Mouse (Mus musculus): Measurements from ENCODE around the gene Med12.
"Not testable (repeated sequence)": the region's sequence is repeated elsewhere in the genome, so short reads cannot be mapped to it uniquely, and the experiment has no call there.

The Med12 gene

GRCm38 (mm10) chrX:101299473-101300426 is 25.9 kb downstream of the Med12 start:
- peak; percentile 19 for DNase-seq (ENCODE audit: inconsistent ontology term)

- peak; percentile 52 for DNase-seq (ENCODE audit: inconsistent ontology term)
Measured at GRCm38 (mm10) chrX:101300427-101301030, 26.7 kb downstream of the Med12 start.

GRCm38 (mm10) chrX:101301654-101302053 is 27.8 kb downstream of the Med12 start:
- DNase-seq (ENCODE audit: inconsistent ontology term), result no peak

GRCm38 (mm10) chrX:101304646-101305045 is 30.8 kb downstream of the Med12 start:
- DNase-seq (ENCODE audit: inconsistent ontology term), result no peak

GRCm38 (mm10) chrX:101309299-101309698 is 35.5 kb downstream of the Med12 start:
- no peak for DNase-seq (ENCODE audit: inconsistent ontology term)

GRCm38 (mm10) chrX:101313625-101314359 is 40.0 kb downstream of the Med12 start:
- no peak for DNase-seq (ENCODE audit: inconsistent ontology term)

GRCm38 (mm10) chrX:101319775-101320174 is 45.9 kb downstream of the Med12 start:
- no peak for DNase-seq (ENCODE audit: inconsistent ontology term)

- DNase-seq (ENCODE audit: inconsistent ontology term), result no peak
Measured at GRCm38 (mm10) chrX:101325989-101326899, 52.4 kb downstream of the Med12 start.

- peak; percentile 46 for DNase-seq (ENCODE audit: inconsistent ontology term)
Measured at GRCm38 (mm10) chrX:101329372-101330028, 55.7 kb downstream of the Med12 start.

GRCm38 (mm10) chrX:101332031-101332374 is 58.2 kb downstream of the Med12 start:
- DNase-seq (ENCODE audit: inconsistent ontology term), result no peak

GRCm38 (mm10) chrX:101332375-101333211 is 58.8 kb downstream of the Med12 start:
- DNase-seq (ENCODE audit: inconsistent ontology term), result peak; percentile 95

GRCm38 (mm10) chrX:101334606-101335005 is 60.8 kb downstream of the Med12 start:
- DNase-seq (ENCODE audit: inconsistent ontology term), result no peak

- DNase-seq (ENCODE audit: inconsistent ontology term), result no peak
Measured at GRCm38 (mm10) chrX:101338666-101339065, 64.8 kb downstream of the Med12 start.

- DNase-seq (ENCODE audit: inconsistent ontology term), result not testable (repeated sequence)
Measured at GRCm38 (mm10) chrX:101342837-101343236, 69.0 kb downstream of the Med12 start.

GRCm38 (mm10) chrX:101345456-101345855 is 71.6 kb downstream of the Med12 start:
- no peak for DNase-seq (ENCODE audit: inconsistent ontology term)

GRCm38 (mm10) chrX:101346475-101346874 is 72.6 kb downstream of the Med12 start:
- DNase-seq (ENCODE audit: inconsistent ontology term), result no peak

Data from Muller cell, postnatal 12 days (primary cell).